Mouse (Mus musculus): Measurements from ENCODE around the gene Taar8c.
A peak's percentile ranks its signal among the peaks of the same experiment; 100 is the strongest.
"Not testable (repeated sequence)": the region's sequence is repeated elsewhere in the genome, so short reads cannot be mapped to it uniquely, and the experiment has no call there.

The Taar8c gene

GRCm38 (mm10) chr10:24101812-24102211 is at the start of gene Taar8c:
Taar8c (minus strand) TSS chr10:24101912.
- DNase-seq (ENCODE audit: inconsistent ontology term) = not testable (repeated sequence)

- DNase-seq (ENCODE audit: inconsistent ontology term) = no peak
These were observed 48.4 kb upstream of the Taar8c start for GRCm38 (mm10) chr10:24150086-24150485.

- peak; percentile 96 for DNase-seq (ENCODE audit: inconsistent ontology term)
These were observed 47.5 kb upstream of the Taar8c start, which contains the start of gene Stx7 for GRCm38 (mm10) chr10:24149135-24149781. Stx7 (plus strand) TSS chr10:24149302.

DNA sequence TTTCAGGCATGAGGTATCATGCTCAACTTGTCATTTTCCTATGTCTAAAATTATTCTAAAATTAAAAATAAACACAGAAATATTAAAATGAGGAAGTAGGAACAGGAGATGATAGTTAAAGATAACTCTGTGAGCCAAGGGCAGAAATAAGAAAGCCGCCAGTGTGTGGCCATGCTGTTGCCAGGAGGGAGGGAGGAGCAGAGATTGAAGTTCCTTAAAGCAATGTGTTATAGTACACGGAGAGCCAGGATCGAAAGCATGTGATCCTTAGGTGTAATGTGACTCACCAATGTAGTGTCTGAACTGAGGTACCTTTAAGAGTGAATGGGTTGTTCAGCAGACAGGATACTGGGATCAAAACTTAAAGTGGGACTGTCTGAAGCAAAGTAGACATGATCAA is 41.0 kb upstream of the Taar8c start:
- DNase-seq (ENCODE audit: inconsistent ontology term) = no peak

DNA sequence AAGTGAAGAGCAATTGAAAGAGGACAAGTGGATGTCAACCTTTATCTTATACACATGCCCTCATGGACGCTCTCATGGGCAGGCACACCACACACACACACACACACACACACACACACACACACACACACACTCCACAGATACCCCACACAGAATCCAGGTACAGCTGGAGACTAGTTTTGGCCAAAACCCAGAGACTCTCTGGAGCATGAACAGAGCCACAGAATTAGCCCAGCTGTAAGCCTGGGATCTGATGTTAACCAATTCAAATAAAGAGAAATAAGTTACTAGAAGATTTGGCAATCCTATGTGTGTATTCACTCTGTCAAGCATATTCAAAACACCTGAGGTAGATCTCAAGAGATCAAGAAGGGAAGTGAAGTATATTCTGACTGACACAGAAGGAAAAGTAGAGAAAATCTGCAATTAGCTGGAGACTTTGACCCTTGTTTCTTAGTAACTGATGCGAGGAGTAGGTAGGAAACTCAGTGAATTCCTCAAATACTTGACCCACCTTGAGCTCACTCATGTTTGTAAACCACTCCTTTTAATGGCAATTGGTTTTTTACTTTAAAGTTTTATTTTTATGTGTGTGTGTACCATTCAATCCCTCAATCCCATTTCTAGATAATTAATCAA is 37.0 kb upstream of the Taar8c start:
- no peak for DNase-seq (ENCODE audit: inconsistent ontology term)

GRCm38 (mm10) chr10:24134071-24134645 is 32.4 kb upstream of the Taar8c start:
- DNase-seq (ENCODE audit: inconsistent ontology term) = no peak

DNA sequence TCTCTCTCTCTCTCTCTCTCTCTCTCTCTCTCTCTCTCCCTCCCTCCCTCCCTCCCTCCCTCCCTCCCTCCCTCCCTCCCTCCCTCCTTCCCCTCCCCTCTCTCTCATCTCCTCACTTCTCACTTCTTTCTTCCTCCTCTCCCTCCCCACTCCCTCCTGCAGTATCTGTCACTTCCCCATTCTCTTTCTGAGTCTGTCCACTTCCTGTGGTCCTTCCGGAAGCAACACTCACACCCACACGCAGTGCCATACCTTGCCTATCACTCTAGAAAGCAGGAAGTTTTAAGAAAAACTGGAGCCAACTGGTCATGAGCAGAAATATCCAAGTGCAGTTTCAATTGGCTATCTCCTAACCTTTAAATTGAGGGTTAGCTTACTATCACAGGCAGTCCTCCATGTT is 31.4 kb upstream of the Taar8c start:
- no peak for DNase-seq (ENCODE audit: inconsistent ontology term)

DNA sequence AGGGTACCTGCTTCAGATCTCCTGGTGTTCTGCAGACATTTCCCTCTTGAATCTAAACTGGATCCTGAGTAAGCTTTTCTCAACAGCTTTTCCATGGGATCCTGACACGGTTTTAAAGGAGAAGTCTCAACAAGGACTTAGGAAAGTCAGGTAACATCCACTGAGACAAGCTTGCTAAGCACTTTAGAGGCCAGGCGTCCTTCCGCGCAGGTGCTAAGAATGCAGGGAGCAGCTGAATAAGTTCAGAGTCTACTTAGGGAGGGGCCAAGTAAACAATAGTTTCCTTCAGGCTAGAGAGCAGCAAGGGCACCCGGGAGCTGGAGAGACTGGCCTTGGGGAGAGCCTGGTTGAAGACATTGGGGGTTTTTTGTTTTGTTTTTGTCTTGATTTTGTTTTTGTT is 30.6 kb upstream of the Taar8c start:
- DNase-seq (ENCODE audit: inconsistent ontology term) = peak; percentile 33

DNA sequence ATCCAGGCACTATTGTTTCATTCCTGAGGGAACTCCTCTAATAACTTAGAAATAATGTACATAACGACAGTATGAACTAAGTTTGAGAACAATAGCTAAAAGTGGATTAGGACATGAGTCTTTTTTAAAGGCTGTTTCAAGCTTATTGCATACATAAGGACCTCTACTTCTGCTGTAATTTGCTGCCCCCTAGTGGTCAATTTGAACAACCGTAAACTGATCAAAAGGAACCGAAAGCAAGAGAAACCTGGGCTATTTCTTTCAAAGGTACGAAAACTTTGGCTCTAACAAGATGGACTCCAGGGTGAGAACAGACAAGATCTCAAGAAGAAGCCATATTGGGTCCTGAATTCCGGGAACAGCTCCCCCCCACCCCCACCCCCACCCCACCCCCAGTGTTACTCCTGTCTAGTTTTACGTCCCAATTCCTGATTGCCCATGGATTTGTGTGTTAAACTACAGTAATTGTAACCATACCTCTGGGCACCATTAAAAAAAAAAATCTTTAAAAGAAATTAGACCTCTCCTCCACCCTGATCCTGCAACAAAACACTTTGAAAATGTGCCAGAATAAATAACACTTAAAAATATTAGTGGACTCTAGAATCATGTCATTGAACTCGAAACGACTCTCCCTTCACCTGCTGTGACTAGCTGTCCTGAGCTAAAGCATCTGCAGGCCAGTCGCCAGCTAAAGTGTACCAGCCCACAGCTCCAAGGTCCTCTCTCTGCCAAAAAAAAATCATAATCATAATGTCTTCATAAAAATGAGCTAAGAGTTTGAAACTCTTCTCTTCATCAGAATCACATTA is 29.9 kb upstream of the Taar8c start:
- peak; percentile 64 for DNase-seq (ENCODE audit: inconsistent ontology term)

GRCm38 (mm10) chr10:24111116-24111778 is 9.5 kb upstream of the Taar8c start:
- peak; percentile 51 for DNase-seq (ENCODE audit: inconsistent ontology term)

GRCm38 (mm10) chr10:24109434-24109833 is 7.7 kb upstream of the Taar8c start, which contains the start of gene Taar9:
Taar9 (minus strand) TSS chr10:24109534.
- not testable (repeated sequence) for DNase-seq (ENCODE audit: inconsistent ontology term)

DNA sequence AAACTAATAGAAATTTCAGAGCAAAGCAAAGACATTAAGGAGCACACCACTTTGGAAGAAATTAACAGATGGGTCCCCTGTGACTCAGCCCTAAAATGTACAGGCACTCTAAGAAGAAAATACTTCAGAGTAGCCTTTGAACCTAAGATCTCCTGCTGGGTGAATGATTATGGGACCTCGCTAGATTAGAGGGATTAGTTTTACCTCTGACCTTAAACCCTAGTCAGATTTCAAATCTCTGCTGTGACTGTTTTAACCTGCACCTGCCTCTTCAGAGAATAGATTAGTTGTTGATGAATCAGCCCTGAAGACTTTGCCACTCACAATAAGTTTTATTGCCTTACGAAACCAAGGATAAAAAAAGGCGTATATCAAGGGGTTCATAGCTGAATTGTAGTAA is 6.5 kb upstream of the Taar8c start:
- DNase-seq (ENCODE audit: inconsistent ontology term) = no peak

DNA sequence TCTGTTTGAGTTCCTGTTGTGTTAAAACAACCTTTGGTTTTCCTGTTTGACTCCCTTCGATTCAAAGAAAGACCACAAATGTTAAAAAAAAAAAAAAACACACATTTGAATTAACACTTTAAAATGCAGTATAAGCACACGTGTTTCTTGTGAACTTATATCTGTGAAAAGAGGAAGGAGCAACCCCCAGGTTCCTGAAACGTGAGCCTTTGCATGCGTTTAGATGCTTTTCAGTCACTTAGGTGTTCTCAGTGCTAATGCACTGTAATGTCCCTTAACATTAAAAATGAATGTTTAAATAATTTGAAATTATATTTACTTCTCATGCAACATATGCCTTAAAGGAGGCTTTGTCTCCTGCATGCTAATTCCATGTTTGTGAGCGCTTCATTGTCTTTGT is 6.0 kb upstream of the Taar8c start:
- no peak for DNase-seq (ENCODE audit: inconsistent ontology term)

DNA sequence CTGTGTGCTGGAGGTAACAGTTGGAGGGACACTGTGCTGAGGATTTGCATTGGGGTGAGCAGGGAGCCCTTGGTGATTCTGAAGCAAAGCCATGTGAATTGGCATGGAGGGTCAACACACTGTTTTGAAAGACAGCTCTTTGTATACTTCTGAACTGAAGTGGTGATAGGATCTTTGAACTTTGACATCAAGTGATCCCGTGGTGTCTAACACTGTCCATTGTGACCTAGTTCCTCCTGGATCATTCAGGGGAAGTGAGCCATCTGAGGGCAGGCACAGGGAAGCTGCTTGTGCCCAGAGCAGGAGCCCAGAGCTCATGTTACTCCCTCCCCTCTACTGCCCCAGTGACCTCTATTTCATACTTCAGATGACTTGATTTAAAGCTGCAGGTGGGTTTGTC is 1.6 kb upstream of the Taar8c start:
- DNase-seq (ENCODE audit: inconsistent ontology term) = not testable (repeated sequence)

DNA sequence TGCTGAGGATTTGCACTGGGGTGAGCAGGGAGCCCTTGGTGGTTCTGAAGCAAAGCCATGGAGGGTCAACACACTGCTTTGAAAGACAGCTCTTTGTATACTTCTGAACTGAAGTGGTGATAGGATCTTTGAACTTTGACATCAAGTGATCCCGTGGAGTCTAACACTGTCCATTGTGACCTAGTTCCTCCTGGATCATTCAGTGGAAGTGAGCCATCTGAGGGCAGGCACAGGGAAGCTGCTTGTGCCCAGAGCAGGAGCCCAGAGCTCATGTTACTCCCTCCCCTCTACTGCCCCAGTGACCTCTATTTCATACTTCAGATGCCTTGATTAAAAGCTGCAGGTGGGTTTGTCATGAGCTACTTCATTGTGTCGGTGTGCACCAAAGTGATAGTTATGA is 4.7 kb downstream of the Taar8c start:
- DNase-seq (ENCODE audit: inconsistent ontology term) = not testable (repeated sequence)

GRCm38 (mm10) chr10:24092194-24092593 is 9.5 kb downstream of the Taar8c start, which contains the start of gene Taar8b:
Taar8b (minus strand) TSS chr10:24092294.
- DNase-seq (ENCODE audit: inconsistent ontology term) = no peak

DNA sequence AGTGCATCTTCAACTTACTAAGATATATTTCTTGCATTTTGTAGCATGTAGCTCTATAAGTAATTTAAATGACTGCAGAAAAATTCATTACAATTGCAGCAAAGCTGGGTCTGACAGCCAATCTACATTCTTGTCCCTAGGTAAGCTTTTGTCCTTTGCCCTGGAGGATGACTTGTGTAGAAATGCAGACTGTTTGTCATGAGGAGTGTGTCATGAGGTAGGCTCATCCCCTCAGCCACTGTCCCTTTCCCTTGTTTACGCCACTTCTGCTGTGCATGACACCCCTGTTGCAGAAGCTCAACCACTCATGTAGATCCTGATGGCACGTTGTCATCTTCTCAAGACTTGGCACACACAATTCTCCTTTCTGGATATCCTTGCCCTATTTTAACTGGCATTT is 14.5 kb downstream of the Taar8c start:
- no peak for DNase-seq (ENCODE audit: inconsistent ontology term)

GRCm38 (mm10) chr10:24086555-24086954 is 15.2 kb downstream of the Taar8c start:
- no peak for DNase-seq (ENCODE audit: inconsistent ontology term)

DNA sequence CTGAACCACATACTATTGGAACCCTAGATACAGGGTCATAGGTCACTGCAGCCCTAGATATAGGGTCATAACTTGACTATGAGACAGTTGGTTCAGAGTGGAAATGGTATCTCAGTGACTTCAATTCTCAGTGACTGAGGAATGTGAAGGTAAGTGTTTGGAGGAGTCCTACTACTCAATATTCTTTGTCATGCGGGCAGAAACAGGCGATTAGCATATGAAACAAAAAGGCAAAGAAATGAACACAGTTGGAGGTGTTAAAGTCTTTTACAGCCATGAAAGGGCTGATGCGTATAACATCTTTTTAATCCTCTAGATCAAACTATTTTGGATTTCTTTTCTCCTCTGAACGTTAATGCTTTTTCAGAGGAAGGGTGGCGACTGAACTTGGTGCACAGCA is 15.8 kb downstream of the Taar8c start:
- DNase-seq (ENCODE audit: inconsistent ontology term) = no peak

GRCm38 (mm10) chr10:24080166-24080565 is 21.5 kb downstream of the Taar8c start:
- peak; percentile 12 for DNase-seq (ENCODE audit: inconsistent ontology term)

DNA sequence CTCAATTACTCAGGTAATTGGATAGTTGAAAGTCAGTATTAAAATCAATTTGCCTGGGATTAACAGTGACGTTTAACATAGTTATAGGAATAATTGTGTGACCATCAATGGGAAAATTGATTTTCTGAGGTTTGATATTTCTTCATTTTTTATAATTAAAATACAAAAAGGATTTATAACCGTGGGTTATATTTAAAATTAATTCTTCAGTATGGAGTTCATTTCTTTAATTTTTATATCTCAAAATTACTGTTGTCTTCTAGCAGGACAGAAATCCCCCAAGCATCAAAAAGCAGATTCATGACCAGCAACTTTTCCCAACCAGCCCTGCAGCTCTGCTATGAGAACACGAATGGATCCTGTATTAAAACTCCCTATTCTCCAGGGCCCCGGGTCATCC is 25.5 kb downstream of the Taar8c start, which contains the start of gene Taar8a:
Taar8a (plus strand) TSS at position 301 of the 400 bp plus-strand sequence.
- not testable (repeated sequence) for DNase-seq (ENCODE audit: inconsistent ontology term)

All from Muller cell, postnatal 12 days (primary cell).